Mouse (Mus musculus): Measurements from ENCODE around the gene Ssc5d. TPM values are rescaled to one million over a fixed set of nuclear protein-coding genes. Genes with fewer than 3 reads are reported as not detected.
"Not testable (repeated sequence)": the region's sequence is repeated elsewhere in the genome, so short reads cannot be mapped to it uniquely, and the experiment has no call there.

Ssc5d gene
- 1 to 10 TPM; 1.4 to 2.5 (median 1.9) TPM for total RNA-seq (2022)

- DNase-seq (ENCODE audit: low spot score): peak; percentile 38
These were observed at the start of gene Ssc5d for GRCm38 (mm10) chr7:4925441-4926381. Gene Ssc5d, plus strand, starts transcription at chr7:4925785.

GRCm38 (mm10) chr7:4876753-4877221, 48.8 kb upstream of the Ssc5d start, which contains the start of gene Isoc2a:
Gene Isoc2a, plus strand, starts transcription at chr7:4877153.
- peak; percentile 90 for DNase-seq (ENCODE audit: low spot score)

- no peak for DNase-seq (ENCODE audit: low spot score)
These were observed 48.4 kb upstream of the Ssc5d start for GRCm38 (mm10) chr7:4877226-4877625.

- DNase-seq (ENCODE audit: low spot score): no peak
These were observed 47.4 kb upstream of the Ssc5d start for GRCm38 (mm10) chr7:4878186-4878585.

GRCm38 (mm10) chr7:4879036-4879435, 46.5 kb upstream of the Ssc5d start:
- DNase-seq (ENCODE audit: low spot score): not testable (repeated sequence)

- no peak for DNase-seq (ENCODE audit: low spot score)
These were observed 38.9 kb upstream of the Ssc5d start for GRCm38 (mm10) chr7:4886680-4887079.

- no peak for DNase-seq (ENCODE audit: low spot score)
These were observed 30.4 kb upstream of the Ssc5d start for GRCm38 (mm10) chr7:4895186-4895585.

- DNase-seq (ENCODE audit: low spot score): no peak
These were observed 26.5 kb upstream of the Ssc5d start for GRCm38 (mm10) chr7:4898851-4899648.

GRCm38 (mm10) chr7:4899649-4900522, 25.7 kb upstream of the Ssc5d start:
- DNase-seq (ENCODE audit: low spot score): peak; percentile 21

- DNase-seq (ENCODE audit: low spot score): no peak
These were observed 25.1 kb upstream of the Ssc5d start for GRCm38 (mm10) chr7:4900523-4900851.

- DNase-seq (ENCODE audit: low spot score): no peak
These were observed 24.4 kb upstream of the Ssc5d start for GRCm38 (mm10) chr7:4901171-4901570.

- DNase-seq (ENCODE audit: low spot score): no peak
These were observed 23.2 kb upstream of the Ssc5d start for GRCm38 (mm10) chr7:4902404-4902803.

GRCm38 (mm10) chr7:4906466-4906950, 19.1 kb upstream of the Ssc5d start, which contains the start of gene Gm36210:
Gene Gm36210, minus strand, starts transcription at chr7:4906516.
- DNase-seq (ENCODE audit: low spot score): no peak

- peak; percentile 60 for DNase-seq (ENCODE audit: low spot score)
These were observed 14.0 kb upstream of the Ssc5d start for GRCm38 (mm10) chr7:4911561-4911960.

GRCm38 (mm10) chr7:4912248-4912647, 13.3 kb upstream of the Ssc5d start:
- DNase-seq (ENCODE audit: low spot score): no peak

GRCm38 (mm10) chr7:4915007-4915665, 10.4 kb upstream of the Ssc5d start, which contains the start of gene Zfp628:
Gene Zfp628, plus strand, starts transcription at chr7:4915217.
- DNase-seq (ENCODE audit: low spot score): peak; percentile 96

- no peak for DNase-seq (ENCODE audit: low spot score)
These were observed 9.7 kb upstream of the Ssc5d start for GRCm38 (mm10) chr7:4915669-4916416.

- DNase-seq (ENCODE audit: low spot score): no peak
These were observed 8.1 kb upstream of the Ssc5d start for GRCm38 (mm10) chr7:4917494-4917893.

GRCm38 (mm10) chr7:4918681-4919080, 6.9 kb upstream of the Ssc5d start:
- no peak for DNase-seq (ENCODE audit: low spot score)

GRCm38 (mm10) chr7:4919096-4919495, 6.5 kb upstream of the Ssc5d start:
- no peak for DNase-seq (ENCODE audit: low spot score)

All from heart, adult 8-10 months (tissue).